Mouse (Mus musculus) liver, adult 2 months (tissue): ENCODE data around the gene Arhgap42.

Source experiments
- CTCF ChIP-seq: fragments of 200-500 bp; IDR thresholded peaks from 2 replicates; pipeline ENCODE4 v1.5.1; 2011; ENCODE audit warnings: low read depth, low read length, control low read depth
- POLR2A ChIP-seq: fragments of 200-500 bp; IDR thresholded peaks from 2 replicates; pipeline ENCODE4 v1.6.1; 2011; ENCODE audit warnings: low read length, control low read depth; ENCODE audit not compliant: insufficient read depth; ENCODE audit errors: extremely low read depth

- TF ChIP-seq CTCF (no peak), POLR2A (no peak)
Observed at GRCm38 (mm10) chr9:9224837-9225236, 14.1 kb downstream of the Arhgap42 start.
